Mouse (Mus musculus) right cerebral cortex, postnatal 10 days (tissue): ENCODE data around the gene Chit1.

Experiments used
- DNase-seq, 2 experiments: peaks; one replicate each; pipeline ENCODE4 v3.0.0; 2021; ENCODE audit warnings: low spot score in 2 of 2

The Chit1 gene

GRCm38 (mm10) chr1:134142363-134142794 lies 31.3 kb downstream of the Chit1 start:
- no peak for DNase-seq

DNA sequence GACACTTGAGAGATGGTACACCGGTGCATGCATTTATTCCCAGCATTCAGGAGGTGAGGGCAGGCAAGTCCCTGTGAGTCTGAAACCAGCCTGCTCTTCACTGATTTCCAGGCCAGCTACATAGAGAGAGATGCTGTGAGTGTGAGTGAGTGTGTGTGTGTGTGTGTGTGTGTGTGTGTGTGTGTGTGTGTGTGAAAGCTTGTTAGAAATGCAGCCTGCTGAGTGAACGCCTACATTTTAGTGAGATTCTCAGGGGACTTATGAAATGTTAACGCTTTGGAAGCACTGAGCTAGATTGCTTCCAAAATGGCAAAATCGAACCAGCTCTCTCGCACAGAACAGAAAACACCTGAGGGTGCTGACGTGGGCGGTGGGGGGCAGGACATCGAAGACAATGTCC lies 35.0 kb downstream of the Chit1 start:
- DNase-seq, result peak; percentile 66 to 79

- DNase-seq, result no peak
Observed at GRCm38 (mm10) chr1:134150076-134150475, 39.0 kb downstream of the Chit1 start.

GRCm38 (mm10) chr1:134150745-134151144 lies 39.7 kb downstream of the Chit1 start:
- no peak for DNase-seq

DNA sequence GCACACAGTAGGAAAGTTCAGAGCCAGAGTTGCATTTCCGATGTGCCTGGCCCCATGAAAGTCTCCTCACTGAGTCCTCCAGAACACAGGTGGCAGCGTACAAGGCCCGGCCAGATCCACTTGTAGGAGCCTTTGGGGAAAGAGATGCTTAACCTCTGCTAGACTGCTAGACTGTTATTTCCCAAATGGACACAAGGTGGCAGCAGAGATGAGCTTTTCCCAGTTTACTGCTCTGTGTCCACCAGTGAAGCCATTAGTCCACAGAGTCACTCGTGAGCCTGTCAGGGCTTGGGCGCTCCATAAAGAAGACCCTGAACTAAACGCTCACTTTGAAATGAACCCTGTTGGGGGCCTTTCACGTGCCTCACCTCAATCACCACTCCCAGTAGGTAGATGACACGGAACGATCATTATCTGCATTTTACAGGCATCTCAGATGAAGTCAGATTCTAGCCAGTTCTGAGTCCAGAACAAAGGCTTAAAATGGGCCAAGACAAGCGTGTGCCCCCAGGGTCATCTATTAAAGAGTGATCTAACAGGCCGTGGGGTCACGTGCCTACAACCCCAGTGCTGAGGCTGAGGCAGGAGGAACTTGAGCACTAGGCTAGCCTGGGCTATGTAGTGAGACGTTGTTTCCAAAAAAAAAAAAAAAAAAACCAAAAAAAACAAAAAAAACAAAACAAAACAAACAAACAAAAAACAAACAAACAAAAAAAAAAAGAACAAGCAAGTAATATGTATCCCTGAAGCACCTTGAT lies 40.8 kb downstream of the Chit1 start:
- peak; percentile 81 to 87 for DNase-seq

DNA sequence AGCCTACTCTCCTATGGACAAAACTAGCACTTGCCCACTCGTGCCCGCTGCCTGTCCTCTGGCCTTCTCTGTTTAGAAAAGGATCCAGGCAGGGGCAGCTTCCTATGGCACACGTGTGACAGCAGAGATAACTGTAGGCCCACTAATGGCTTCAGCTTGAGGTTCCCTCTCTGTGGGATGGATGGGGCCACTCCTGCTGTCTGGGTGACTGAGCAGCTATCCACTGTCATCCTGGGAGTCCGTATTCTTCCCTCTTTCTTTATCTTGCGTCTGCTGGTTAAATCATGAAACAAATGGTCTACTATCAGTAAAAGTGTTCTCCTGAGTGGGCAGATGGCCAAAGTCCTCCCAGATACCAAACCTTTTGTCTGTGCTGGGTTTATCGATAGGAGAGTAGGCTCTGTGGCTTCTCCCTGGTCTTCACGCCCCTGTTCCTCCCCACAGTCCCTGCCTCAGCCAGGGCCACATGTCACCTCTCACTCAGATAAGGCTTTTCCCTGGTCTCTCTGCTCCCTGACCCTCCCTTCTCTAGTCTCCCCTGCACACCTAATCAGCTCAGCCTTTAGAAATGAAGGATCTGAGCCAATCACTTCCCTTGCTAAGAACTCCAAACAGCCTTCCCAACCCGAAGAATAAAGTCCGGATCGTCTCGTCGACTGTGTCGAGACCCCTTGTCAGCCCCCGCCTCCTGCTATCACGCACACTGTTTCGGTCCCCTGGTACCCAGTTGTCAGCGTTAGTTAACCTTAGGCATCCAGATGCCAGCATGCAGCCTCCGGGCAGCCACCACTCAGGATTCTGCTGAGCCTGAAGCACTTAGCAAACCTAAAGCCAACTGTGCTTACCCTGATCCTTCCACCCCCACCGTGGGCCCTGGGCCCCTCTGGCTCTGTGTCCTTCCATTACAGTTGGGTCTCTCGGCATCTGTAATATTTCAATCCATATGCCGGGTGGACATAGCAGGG lies 41.9 kb downstream of the Chit1 start:
- DNase-seq, result no peak

DNA sequence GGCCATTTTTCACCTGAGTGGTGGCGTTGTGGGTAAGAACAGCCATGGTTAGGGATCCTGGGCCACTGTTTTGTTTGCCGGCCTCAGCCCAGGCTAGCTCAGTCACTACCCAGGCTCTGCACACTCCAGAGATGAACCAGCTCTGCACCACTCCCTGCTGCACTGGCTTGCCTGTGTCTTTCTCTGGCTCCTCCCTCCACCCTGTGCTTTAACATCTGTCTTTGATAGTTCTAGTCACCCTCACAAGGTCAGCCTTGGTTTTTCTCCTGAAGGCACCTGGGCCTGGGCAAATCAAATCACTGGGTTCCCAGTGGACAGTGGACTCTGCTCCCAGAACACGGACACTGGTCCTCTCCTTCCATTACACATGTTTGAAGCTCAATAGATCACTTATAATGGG lies 43.1 kb downstream of the Chit1 start:
- no peak for DNase-seq

DNA sequence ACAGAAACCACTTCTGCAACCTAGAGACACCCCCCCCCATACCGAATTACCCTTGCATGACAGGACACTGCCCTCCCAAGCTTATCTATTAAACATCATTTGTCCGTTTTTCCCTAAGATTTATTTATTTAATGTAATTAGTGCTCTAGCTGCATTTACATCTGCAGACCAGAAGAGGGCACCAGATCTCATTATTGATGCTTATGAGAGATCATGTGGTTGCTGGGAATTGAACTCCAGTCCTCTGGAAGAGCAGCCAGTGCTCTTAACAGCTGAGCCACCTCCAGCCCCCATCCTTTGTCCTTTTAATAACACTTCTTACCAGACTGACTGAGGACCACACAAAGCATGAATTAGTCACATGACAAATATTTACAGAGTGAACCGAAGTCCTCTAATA lies 43.6 kb downstream of the Chit1 start:
- DNase-seq, result no peak

DNA sequence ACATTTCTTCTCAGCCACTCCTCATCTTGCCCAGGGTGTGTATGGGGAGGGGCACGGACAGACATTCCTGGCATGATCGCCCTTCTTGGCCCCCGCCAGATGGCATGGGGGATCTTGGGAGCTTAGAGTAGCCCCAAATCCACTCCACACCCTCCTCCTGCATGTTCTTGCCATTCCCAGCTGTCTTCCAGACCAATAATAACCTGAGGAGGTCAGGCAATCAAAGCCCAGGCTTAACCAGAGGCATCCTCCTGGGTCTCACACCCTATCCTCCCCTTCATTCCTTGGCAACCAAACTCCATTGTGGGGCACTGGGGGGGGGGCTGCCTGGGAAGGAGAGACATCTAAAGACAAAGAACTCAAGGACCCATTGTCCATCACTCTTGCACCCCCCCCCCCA lies 49.4 kb downstream of the Chit1 start:
- DNase-seq, result no peak

GRCm38 (mm10) chr1:134161399-134161798 lies 50.4 kb downstream of the Chit1 start:
- no peak for DNase-seq

- DNase-seq, result no peak
Observed at GRCm38 (mm10) chr1:134162510-134163225, 51.6 kb downstream of the Chit1 start.

DNA sequence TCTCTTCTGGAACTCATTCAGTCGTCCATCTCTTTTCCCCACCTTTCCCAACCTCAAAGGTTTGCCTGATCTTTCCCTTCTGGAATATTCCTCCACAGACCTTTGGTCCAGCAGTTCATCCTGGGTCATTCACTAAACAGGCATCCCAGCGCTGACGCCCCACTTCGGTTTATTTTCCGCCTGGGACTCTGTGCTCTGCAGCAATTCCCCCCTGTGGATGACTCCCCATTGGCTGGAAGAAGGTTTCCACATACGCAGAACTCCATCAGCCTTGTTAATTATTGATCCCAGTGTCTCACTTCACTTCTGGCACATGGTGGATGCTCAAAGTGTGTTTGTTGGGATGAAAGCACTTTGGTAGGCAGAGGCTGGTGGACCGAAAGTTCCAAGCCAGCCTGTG lies 52.4 kb downstream of the Chit1 start:
- DNase-seq, result no peak

DNA sequence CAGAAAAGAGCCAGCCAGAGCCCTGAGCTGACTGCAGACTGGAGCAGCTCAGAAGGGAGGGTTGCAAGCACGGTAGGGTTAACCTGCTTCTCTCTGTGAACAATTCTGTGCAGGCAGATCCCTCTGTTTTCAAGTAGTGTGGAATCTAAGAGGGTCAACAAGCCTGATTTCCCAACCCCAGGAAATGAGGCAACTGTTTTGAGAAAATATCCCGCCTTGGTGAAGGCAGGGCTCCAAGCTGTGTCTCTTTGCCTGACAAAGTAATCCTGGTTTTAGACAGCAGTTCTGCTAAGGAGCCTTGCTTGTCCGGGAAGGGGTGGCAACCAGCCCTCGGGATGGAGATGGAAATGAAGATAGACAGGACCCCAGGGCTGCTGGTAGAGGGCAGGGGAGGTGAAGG lies 53.4 kb downstream of the Chit1 start:
- no peak for DNase-seq

DNA sequence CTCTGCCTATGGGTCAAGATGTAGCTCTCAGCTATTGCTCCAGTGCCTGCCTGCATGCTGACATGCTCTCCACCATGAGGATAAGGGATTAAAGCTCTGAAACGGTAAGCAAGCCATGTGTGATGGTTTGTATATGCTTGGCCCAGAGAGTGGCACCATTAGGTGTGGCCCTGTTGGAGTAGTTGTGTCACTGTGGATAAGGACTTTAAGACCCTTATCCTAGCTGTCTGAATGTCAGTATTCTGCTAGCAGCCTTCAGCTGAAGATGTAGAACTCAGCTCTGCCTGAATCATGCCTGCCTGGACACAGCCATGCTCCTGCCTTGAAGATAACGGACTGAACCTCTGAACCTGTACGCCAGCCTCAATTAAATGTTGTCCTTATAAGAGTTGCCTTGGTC lies 55.5 kb downstream of the Chit1 start:
- DNase-seq, result no peak

DNA sequence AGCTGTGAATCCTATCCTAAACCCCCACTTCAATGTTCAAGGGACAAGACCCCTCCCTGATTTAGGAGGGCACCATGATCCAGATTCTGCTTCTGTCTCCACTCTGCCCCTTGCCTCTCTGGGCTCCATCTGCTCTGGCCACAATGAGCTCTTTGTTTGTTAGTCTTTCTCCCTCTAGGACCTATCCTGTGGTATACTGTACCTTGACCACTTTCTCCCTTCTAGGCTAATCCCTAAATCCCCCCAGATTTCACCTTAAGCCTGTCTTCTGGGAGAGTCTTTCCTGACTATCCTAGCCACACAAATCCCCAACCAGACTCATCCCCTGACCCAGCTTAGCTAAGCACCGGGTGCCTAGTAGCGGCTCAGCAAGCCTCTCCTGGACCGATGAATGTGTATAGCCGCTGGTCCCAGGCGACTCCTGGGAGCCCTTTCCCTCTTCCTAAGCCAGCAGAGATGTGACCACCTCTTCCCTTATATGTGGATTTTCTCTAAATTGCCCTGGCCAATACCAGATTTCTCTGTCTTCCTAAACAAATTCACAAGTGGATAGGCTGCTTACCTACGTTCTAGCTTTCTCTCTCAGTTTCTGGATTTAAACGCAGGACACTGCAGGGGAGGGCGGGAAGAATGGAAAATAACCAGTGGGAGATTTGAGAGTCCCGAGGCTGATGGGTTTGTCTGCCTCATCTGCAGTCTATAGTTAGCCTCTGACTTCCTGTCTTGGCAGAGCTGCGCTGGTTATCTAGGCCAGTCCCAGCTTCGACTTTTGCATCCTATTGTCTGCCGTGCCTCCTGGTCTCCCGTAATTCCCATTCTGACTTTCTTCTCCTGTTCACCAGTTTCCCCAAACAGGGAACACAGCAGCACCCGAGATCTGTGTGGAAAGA lies 56.6 kb downstream of the Chit1 start:
- no peak for DNase-seq

GRCm38 (mm10) chr1:134168567-134168966 lies 57.5 kb downstream of the Chit1 start:
- DNase-seq, result no peak

GRCm38 (mm10) chr1:134168985-134169697 lies 58.1 kb downstream of the Chit1 start:
- DNase-seq, result no peak

GRCm38 (mm10) chr1:134173081-134173480 lies 62.0 kb downstream of the Chit1 start:
- DNase-seq, result no peak

- no peak for DNase-seq
Observed at GRCm38 (mm10) chr1:134177976-134178375, 66.9 kb downstream of the Chit1 start.

DNA sequence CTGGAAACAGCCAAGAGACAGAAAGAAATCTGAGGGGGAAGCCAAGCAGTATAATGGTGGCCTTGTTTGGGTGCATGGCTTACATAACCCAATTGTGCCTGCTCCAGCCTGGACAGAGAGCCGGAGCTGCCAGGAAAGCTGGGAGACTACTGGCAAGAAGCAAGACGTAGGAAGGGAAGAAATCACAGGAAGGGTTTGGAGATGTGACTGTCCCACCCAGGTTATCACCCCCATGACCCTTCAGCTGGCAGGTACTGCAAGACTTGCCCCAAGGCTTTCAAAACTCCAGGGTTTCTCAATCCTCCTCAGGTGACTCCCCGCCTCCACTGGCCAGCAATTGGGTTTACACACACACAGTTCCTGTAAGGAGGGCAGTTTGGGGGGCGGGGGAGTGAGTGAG lies 71.0 kb downstream of the Chit1 start, which contains the start of gene Chil1:
Gene Chil1 (plus strand): TSS at position 152 of the 400 bp plus-strand sequence.
- DNase-seq, result peak in 1 of 2 experiments; percentile 50
